Mouse (Mus musculus) lung, adult 18-20 months (tissue): ENCODE results near the gene Glrx.
"Not testable (repeated sequence)": the region's sequence is repeated elsewhere in the genome, so short reads cannot be mapped to it uniquely, and the experiment has no call there.

Experiments used
- DNase-seq, 2 experiments: peaks; one replicate each; pipeline ENCODE4 v3.0.0; 2022; ENCODE audit warnings: mixed read lengths in 2 of 2

The Glrx gene

GRCm38 (mm10) chr13:75839719-75840481 lies at the start of gene Glrx:
TSS of gene Glrx (plus strand) at chr13:75839868.
- peak; percentile 79 to 81 for DNase-seq

DNA sequence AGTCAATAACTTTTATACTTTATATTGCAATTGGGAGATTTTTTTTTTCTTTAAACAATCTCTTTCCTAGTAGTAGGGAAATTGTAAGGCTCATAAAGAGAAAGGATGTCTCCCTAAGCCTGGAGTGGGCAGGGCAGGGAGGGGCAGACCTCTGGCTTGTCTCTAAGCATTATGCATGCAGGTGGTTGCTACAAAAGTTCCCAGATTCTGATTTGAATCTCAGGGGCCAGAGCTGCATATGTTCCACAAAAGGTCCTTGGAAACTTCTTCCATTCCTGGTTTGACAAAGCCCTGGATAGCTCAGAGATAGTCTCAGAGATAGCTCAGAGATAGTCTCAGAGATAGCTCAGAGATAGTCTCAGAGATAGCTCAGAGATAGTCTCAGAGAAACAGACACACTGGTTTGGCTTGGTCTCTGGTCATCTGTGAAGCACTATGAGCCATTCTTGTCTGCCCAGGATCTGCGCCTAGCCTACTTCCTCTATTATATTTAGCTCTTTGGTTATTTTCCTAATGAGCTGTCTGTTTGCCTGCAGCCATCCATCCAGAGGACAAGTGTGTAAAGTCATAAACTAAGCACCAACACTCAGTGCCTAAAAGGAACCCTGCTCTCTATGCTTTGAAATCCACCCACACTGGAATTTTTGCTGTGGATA lies 49.0 kb upstream of the Glrx start:
- no peak for DNase-seq

- DNase-seq: no peak
These were observed 45.6 kb upstream of the Glrx start for GRCm38 (mm10) chr13:75793863-75794629.

- peak; percentile 94 to 95 for DNase-seq
These were observed 42.1 kb upstream of the Glrx start for GRCm38 (mm10) chr13:75797369-75798141.

DNA sequence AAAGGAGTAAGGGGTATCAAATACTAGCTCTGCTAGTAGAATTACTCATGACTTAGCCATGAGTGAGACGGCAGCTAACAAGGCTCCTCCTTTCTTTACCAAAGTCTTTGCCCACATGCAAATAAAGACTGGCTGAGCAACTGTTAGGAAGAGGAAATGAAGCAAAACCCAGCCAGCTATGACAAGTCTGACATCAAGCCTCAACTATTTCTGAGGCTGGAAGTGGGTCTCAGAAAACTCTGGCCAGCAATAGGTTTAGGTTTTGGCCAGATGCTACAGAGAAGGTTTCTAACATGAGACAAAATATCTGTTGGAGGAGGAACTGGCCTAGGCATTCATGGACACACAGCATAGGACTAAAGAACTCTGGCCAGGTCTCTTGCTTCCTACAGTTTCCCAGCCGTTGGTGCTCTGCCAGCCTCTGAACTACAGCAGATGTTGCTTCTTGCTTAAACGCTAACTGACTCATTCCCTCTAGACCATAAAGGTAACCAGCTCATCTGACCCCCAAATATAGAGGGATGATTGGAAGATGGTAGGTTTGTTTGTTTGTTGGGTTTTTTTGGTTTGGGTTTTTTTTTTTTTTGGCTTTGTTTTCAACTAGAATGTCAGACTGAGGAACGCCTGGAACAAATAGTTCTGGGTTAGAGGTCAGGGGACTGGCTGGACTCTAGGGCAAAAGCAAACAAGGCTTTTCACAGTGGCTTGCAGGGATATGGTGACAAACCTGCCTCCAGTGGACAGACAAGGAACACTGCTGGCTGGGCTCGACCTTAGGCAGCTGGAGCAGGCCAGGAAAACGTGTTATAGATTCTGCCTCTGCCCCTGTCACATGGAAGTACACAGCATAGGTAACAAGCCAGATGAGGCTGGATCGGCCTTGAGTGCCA lies 41.0 kb upstream of the Glrx start:
- DNase-seq: peak; percentile 16 to 36

GRCm38 (mm10) chr13:75799421-75799820 lies 40.2 kb upstream of the Glrx start:
- DNase-seq: no peak

DNA sequence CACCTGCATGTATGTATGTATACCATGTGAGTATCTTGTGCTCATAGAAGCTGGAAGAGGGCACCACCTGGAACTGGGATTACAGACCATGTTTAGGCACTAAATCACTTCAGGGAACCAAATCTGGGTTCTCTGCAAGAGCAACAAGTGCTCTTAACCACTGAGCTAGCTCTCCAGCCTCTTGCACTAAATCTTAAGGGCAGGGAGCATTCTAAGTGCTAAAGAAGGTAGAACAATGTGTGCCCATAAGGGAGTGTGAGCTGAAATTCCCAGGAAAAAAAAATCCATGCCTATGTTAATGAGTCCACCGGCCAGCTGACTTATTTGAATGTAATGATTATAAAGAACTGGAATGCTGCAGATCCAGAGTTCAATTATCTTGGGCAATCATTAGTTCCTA lies 31.7 kb upstream of the Glrx start:
- no peak for DNase-seq

DNA sequence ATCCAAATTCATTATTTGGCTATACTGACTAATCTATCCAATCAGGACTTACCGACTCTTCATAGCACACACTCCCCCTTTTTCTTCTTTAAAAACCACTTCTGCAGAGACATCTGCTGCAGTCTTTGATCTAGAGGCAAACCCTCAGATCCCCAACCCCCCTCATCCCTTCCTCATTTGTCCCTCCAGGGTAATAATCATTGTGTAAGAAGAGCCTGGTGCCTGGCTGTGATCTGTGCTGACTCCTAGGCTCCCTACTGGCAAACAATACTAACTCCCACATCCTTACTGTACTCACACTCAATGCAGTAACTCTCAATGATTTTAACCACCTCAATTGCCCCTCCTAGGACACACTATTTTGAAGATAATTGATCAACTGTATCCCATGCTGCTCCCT lies 29.7 kb upstream of the Glrx start:
- no peak for DNase-seq

GRCm38 (mm10) chr13:75817183-75817582 lies 22.5 kb upstream of the Glrx start:
- DNase-seq: no peak

DNA sequence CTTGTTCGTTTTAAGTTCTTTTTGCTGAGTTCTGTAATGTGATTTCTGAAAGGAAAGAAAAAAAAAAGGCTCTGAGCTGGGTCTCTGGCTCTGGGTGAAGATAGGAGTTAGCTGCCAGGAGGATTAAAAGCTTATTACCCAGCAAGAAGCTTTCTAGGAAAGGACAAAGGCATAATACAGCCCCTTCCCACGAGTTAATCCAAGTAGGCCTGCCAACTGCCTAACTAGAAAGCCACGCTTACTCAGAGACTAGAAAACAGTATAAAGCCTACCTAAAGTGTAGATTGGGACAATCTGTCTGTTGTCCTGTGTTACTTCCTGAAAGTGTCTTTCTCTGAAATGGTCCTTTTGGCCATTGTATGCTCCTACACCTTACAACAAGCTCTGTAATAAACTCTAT lies 21.2 kb upstream of the Glrx start:
- no peak for DNase-seq

DNA sequence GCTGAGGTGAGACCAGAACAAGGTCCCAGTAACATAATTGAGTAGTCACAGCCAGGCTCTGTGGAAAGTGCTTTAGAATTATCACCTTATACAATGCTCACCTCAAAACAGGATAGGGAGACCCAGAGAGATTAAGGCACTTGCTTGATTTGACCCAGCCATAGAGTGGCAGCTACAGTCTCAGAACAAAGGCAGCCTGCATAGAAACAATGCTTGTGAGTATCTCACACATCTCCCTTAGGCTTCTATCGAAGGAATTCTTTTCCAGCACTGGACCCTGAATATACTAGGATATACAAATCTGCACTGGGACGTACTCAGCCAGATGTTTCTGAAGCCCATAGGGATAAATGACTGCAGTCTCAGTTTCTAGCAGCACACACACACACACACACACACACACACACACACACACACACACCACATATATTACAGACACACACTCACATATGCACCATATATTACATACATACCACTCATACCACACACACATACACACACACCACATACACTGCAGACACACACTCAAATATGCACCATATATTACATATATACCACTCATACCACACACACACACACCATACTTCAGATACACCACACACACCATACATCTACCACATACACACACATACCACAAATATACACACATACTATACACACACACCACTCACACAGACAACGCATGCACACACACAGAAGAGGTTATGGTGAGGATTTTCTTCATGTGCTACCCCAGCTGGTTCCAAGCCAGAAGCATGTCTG lies 20.5 kb upstream of the Glrx start:
- DNase-seq: no peak

- no peak for DNase-seq
These were observed 19.8 kb upstream of the Glrx start for GRCm38 (mm10) chr13:75819898-75820297.

GRCm38 (mm10) chr13:75822366-75822765 lies 17.3 kb upstream of the Glrx start:
- DNase-seq: not testable (repeated sequence)

GRCm38 (mm10) chr13:75823201-75823600 lies 16.5 kb upstream of the Glrx start:
- DNase-seq: no peak

DNA sequence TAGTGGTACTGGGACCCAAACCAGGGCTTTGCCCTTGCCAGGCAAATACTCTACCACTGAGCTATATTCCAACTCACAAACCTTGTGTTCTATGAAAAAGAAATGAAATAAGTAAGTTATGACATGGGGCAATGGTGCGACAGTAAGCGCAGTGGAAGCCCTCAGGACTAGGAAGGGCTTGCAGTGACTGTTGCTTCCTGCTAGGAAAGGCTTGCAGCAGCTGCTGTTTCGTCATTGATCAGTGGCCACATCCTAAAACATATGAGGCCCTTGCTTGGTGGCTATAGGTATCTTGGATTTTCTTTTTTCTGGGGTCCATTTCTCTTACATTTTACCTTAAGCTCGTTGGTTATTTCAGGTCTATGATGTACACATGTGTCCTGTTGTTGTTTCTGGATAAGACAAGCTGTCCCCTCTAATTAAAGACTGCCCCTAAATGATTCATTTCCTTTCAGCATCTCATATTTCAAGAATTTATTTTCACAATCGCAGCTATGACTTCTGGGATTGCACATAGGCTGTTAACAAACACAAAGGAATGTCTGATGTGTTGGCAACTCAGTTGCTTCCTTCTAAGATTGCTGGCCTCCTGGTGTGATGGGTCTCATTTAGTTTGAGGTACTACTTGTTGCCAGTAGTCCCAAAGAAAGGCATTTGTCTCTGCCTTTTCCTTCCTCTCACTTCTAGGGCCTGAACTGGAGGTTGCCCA lies 14.9 kb upstream of the Glrx start:
- no peak for DNase-seq

DNA sequence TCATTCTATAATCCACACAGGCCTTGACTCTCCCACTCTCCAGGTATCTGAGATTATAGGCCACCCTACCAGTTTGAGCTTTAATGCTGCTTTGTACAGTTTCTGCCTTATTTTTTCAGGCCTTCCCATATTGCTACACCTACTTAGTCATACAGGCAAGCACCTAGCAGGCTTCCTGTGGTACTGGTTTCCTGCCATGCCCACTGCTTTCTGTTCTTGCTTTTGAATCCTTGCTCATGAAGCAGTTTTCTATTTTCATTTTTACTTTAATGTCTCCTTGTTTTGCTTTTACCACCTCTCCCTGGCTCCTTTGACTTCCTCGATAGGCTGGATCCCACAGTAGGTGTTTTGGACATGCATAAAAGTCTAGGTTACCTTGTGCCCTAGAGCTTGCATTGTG lies 14.3 kb upstream of the Glrx start:
- DNase-seq: no peak

DNA sequence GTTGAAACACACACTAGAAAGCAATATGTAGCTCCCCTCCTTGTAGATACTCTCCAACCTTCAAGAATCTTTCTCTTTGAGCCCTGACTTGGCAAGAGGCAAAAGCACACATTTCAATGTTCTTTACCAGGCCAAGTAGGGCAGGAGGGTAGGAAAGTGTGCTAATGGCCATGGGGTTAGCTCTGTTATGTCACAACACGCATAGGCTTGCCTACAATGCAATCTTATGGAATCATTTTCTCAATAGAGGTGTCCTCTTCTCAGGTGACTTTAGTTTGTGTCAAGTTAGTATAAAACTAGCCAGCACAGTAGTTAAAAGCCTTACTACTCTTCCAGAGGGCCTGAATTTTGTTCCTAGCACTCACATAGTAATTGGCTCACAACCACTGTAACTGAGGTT lies 9.0 kb upstream of the Glrx start:
- no peak for DNase-seq

DNA sequence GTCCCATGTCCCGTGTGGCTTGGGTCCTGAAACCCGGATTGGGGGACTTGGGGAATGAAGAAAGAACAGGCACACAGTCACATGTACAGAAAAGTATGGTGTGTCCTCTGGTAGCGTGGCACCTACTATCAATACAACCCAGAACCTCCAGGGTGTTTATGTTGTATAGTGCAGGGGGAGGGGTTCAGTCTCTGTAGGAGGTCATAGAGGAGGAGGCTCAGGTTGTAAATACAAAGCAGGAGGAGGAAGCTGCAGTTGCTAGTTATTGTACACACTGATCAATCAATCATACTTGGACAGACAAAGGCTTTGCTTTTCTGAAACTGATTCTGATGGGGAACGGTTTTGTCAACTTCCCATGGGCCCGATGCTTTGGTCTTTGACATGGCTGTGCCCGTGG lies 8.0 kb upstream of the Glrx start:
- DNase-seq: no peak

- DNase-seq: no peak
These were observed 7.0 kb upstream of the Glrx start for GRCm38 (mm10) chr13:75832697-75833096.

DNA sequence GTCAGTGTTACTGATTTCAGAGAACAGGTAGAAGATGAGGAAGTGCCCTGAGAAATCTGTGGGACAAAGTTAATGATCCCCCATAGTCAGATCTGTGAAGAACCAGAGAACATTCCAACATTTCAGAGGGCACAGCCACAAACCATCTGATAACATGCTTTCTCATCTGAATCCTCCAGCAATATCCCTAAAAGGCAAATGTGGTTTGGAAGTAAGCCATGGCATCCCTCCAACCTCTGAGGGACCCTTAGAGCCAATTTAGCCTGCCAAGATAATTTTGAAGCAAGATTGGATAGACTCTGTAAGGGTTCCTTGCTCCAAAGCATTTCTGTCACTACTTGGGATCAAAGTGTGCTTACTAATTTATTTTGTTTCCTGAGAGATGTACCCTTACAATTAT lies 6.2 kb upstream of the Glrx start:
- DNase-seq: no peak
